Mouse (Mus musculus): ENCODE data around the gene Nol4l.

DNA sequence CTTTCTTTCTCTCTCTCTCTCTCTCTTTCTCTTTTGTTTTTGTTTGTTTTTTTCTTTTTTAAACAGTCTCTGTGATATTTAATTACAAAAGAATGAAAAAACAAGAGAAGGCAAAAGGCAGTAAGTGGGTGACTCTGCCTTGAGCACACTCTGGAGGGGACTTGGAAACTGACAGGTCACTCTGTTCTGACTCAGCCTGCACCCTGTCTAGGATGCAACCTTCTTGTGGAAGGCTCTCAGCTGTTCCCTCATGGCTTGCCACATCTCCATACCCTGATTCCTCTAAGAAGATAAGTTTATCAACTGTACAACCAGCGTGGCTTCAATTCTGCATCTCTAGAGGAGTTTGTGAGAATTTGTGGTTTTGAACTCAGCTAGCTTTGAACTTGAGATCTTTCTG, 62.4 kb downstream of the Nol4l start:
- TF ChIP-seq CTCF (IDR thresholded peaks at IDR 0.05; ENCODE audit: low read depth) (no peak), EP300 (IDR thresholded peaks at IDR 0.05; ENCODE audit: low read depth) (no peak)

All from liver, embryonic 14.5 days (tissue).